ENCODE assay signal across 10 mouse cellular contexts in the genomic region with DNA sequence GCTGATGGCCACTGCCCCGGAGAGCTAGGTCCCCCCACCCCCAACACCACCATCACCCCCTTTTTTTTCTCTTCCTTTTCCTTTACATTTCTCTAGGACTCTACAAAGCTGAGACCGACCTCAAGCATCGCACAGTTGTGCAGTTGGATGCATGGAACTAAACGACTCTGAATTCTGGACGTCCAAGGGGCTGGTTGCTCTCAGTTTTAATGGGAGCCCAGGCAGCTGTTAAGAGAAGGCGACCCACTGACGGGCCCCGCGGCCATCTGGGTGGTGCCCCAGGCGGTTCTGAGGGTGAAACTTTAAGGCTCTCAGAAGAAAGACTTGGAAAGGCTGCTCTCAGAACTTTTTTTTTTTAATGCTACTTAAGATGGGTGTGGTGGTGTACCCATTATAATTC. TPM values are rescaled to one million over a fixed set of nuclear protein-coding genes. Genes with fewer than 3 reads are reported as not detected.
DNase-seq lines count a peak whose midpoint lies in the region; ATAC-seq and TF ChIP-seq lines count a peak whose summit lies in the region.
"Had no signal": no experiment of that assay in that cellular context is flagged by ENCODE, and none has a peak within 500 bp of the region (broad histone marks: within the 10 kb centered on the region; RNA-seq: fewer than 3 reads in every experiment).

No protein-coding gene starts in this region.

- H3K4me1 ChIP-seq in heart, embryonic 15.5 days (replicated peaks): peaks cover 35% of the 10 kb centered on the region
- peaks cover 15% of the 10 kb centered on the region for H3K4me1 ChIP-seq in embryonic facial prominence, embryonic 12.5 days
- no peaks in the 10 kb centered on the region; the same call in 1 of the 2 replicates for H3K4me1 ChIP-seq in intestine, embryonic 16.5 days (ENCODE audit: control insufficient read depth, insufficient read depth, low read length)

- H3K4me3 ChIP-seq in heart, embryonic 15.5 days: peak overlapping the region; percentile 61
- H3K4me3 ChIP-seq in embryonic facial prominence, embryonic 12.5 days: peak overlapping the region; percentile 59
- peak overlapping the region; percentile 69 for H3K4me3 ChIP-seq in intestine, embryonic 16.5 days (ENCODE audit: low read length)
- no peak overlapping the region for H3K4me3 ChIP-seq in myocyte

- H3K4me2 ChIP-seq in heart, embryonic 15.5 days: peak overlapping the region; percentile 98
- peak overlapping the region; percentile 90 for H3K4me2 ChIP-seq in embryonic facial prominence, embryonic 12.5 days (replicated peaks)
- peak overlapping the region; percentile 83 for H3K4me2 ChIP-seq in intestine, embryonic 16.5 days (ENCODE audit: low read depth, low read length)
- H3K4me2 ChIP-seq in myocyte (ENCODE audit: low read depth): peak overlapping the region; percentile 18

- TF ChIP-seq POLR2A in myocyte (IDR thresholded peaks at IDR 0.05; ENCODE audit: insufficient read length, low read depth): no peak

- no peak overlapping the region for H3ac ChIP-seq in myocyte (ENCODE audit: control insufficient read depth, insufficient read length)

- H3K9ac ChIP-seq in heart, embryonic 15.5 days: no peak overlapping the region
- H3K9ac ChIP-seq in embryonic facial prominence, embryonic 12.5 days: no peak overlapping the region
- peak overlapping the region; percentile 90 for H3K9ac ChIP-seq in intestine, embryonic 16.5 days (ENCODE audit: low read depth, low read length)

- 3% methylated on average over 10 of the region's 10 CpGs for WGBS in heart, embryonic 15.5 days
- WGBS in embryonic facial prominence, embryonic 12.5 days: 2% methylated on average over 10 of the region's 10 CpGs
- under 1% methylated on average over 10 of the region's 10 CpGs for WGBS in intestine, embryonic 16.5 days

- no peak for DNase-seq in heart, postnatal 25 days (ENCODE audit: low spot score)
- no peak for DNase-seq in left cerebral cortex, adult 11 months (ENCODE audit: low spot score)
- no peak for DNase-seq in left cerebral cortex, postnatal 4 days
- DNase-seq in gastrocnemius, postnatal 14 days: no peak

- intact Hi-C loops in heart, postnatal 25 days (cut with DNase I): no loop called here
- intact Hi-C loops in left cerebral cortex, postnatal 4 days (cut with DNase I): no loop called here
- intact Hi-C loops in gastrocnemius, postnatal 14 days (cut with DNase I; ENCODE audit: low total_unique reads): no loop called here

- H3K36me3 ChIP-seq in heart, embryonic 15.5 days: no peaks in the 10 kb centered on the region
- no peaks in the 10 kb centered on the region for H3K36me3 ChIP-seq in embryonic facial prominence, embryonic 12.5 days
- H3K36me3 ChIP-seq in intestine, embryonic 16.5 days (ENCODE audit: control insufficient read depth, insufficient read depth, low read length): no peaks in the 10 kb centered on the region
- no peaks in the 10 kb centered on the region for H3K36me3 ChIP-seq in myocyte (ENCODE audit: control insufficient read depth, insufficient read depth)

- H3K27ac ChIP-seq in heart, embryonic 15.5 days: no peak overlapping the region
- no peak overlapping the region for H3K27ac ChIP-seq in embryonic facial prominence, embryonic 12.5 days
- peak overlapping the region; percentile 98 for H3K27ac ChIP-seq in intestine, embryonic 16.5 days (ENCODE audit: low read length)

- H3K79me2 ChIP-seq in myocyte (ENCODE audit: control insufficient read depth, insufficient read depth): no peaks in the 10 kb centered on the region

- H3K9me3 ChIP-seq in heart, embryonic 15.5 days (replicated peaks): no peaks in the 10 kb centered on the region
- no peaks in the 10 kb centered on the region for H3K9me3 ChIP-seq in embryonic facial prominence, embryonic 12.5 days
- no peaks in the 10 kb centered on the region for H3K9me3 ChIP-seq in intestine, embryonic 16.5 days (ENCODE audit: control insufficient read depth, low read length)

- ATAC-seq in heart, embryonic 15.5 days (replicated peaks; ENCODE audit: insufficient number of reproducible peaks, insufficient read depth, low FRiP score, low read depth): no peak
- no peak for ATAC-seq in embryonic facial prominence, embryonic 12.5 days (ENCODE audit: insufficient number of reproducible peaks, insufficient read depth, low FRiP score, low TSS enrichment)
- peak; percentile 29 for ATAC-seq in intestine, embryonic 16.5 days

- peaks cover 64% of the 10 kb centered on the region for H3K27me3 ChIP-seq in heart, embryonic 15.5 days
- H3K27me3 ChIP-seq in embryonic facial prominence, embryonic 12.5 days: peaks cover 18% of the 10 kb centered on the region
- peaks cover 35% of the 10 kb centered on the region for H3K27me3 ChIP-seq in intestine, embryonic 16.5 days (replicated peaks; ENCODE audit: control insufficient read depth, insufficient read depth, low read length)
- peaks cover 48% of the 10 kb centered on the region for H3K27me3 ChIP-seq in myocyte (ENCODE audit: control insufficient read depth, insufficient read depth, insufficient read length)

TF ChIP-seq in myocyte, 11 proteins besides CTCF, POLR2A, EP300 and RAD21:
- TF ChIP-seq TCF12 (IDR thresholded peaks at IDR 0.05; ENCODE audit: insufficient read depth, poor library complexity, severe bottlenecking): no peak
- TF ChIP-seq TCF3 (IDR thresholded peaks at IDR 0.05; ENCODE audit: insufficient read length, low read depth): no peak
- no peak for TF ChIP-seq MYOG (IDR thresholded peaks at IDR 0.05; ENCODE audit: control insufficient read depth in 1 of 3, insufficient read depth in 1 of 3, insufficient read length in 2 of 3, low read depth in 2 of 3)
- no peak for TF ChIP-seq SRF (IDR thresholded peaks at IDR 0.05; ENCODE audit: control insufficient read depth, insufficient read length, low read depth)
- no peak for TF ChIP-seq MAX (IDR thresholded peaks at IDR 0.05; ENCODE audit: low read depth)
- TF ChIP-seq E2F4 (IDR thresholded peaks at IDR 0.05; ENCODE audit: insufficient read depth): no peak
- no peak for TF ChIP-seq CEBPB (IDR thresholded peaks at IDR 0.05; ENCODE audit: insufficient read depth, poor library complexity, severe bottlenecking)
- no peak for TF ChIP-seq REST (IDR thresholded peaks at IDR 0.05; ENCODE audit: insufficient read depth, insufficient read length)
- no peak for TF ChIP-seq USF1 (IDR thresholded peaks at IDR 0.05; ENCODE audit: low read depth)
- no peak for TF ChIP-seq MYOD1 (IDR thresholded peaks at IDR 0.05; ENCODE audit: control insufficient read depth in 1 of 3, insufficient read length in 2 of 3, low read depth in 2 of 3)
- TF ChIP-seq POLR2AphosphoS2 (IDR thresholded peaks at IDR 0.05; ENCODE audit: insufficient read length, low read depth): no peak

RNA-seq across cellular contexts. Expression of gene Trim71, which starts 0.5 kb away (rescaled TPM):
- 0.05 and 0.10 TPM in 2 replicates for polyA plus RNA-seq in heart, embryonic 15.5 days (2015; fragmentation: Nextera tagmentation; extraction: Ambion mirVana)
- total RNA-seq in heart, postnatal 25 days (2021): not detected
- 0.95 and 1.1 TPM in 2 replicates for polyA plus RNA-seq in embryonic facial prominence, embryonic 12.5 days (2016; fragmentation: Nextera tagmentation; extraction: Ambion mirVana)
- polyA plus RNA-seq in intestine, embryonic 16.5 days (2015; fragmentation: Nextera tagmentation; extraction: Ambion mirVana): 3.8 and 4.0 TPM in 2 replicates
- 0.01 TPM for polyA plus RNA-seq in myocyte (2012; fragmentation: generic; extraction: Trizol)
- under 1 TPM; 0.06 to 0.14 TPM for total RNA-seq in left cerebral cortex, postnatal 4 days (2021)
- total RNA-seq in gastrocnemius, postnatal 14 days (2021): not detected
- total RNA-seq: gastrocnemius, adult 18-20 months had no signal

RNA-seq across cellular contexts. Expression of gene C130032M10Rik, which starts 49.2 kb away (rescaled TPM):
- polyA plus RNA-seq in heart, embryonic 15.5 days (2015; fragmentation: Nextera tagmentation; extraction: Ambion mirVana): 1.3 and 1.7 TPM in 2 replicates
- not detected for total RNA-seq in heart, postnatal 25 days (2021)
- polyA plus RNA-seq in embryonic facial prominence, embryonic 12.5 days (2016; fragmentation: Nextera tagmentation; extraction: Ambion mirVana): 0.43 and 0.60 TPM in 2 replicates
- polyA plus RNA-seq in intestine, embryonic 16.5 days (2015; fragmentation: Nextera tagmentation; extraction: Ambion mirVana): 0.32 TPM in 1 of 2 replicates, not detected in the other
- 0.06 TPM for polyA plus RNA-seq in myocyte (2012; fragmentation: generic; extraction: Trizol)
- total RNA-seq in left cerebral cortex, postnatal 4 days (2021): not detected
- not detected for total RNA-seq in gastrocnemius, postnatal 14 days (2021)
- total RNA-seq: gastrocnemius, adult 18-20 months had no signal
- polyA plus RNA-seq: brain, embryonic 14.5 days had no signal

RNA-seq across cellular contexts. Expression of gene Ccr4, which starts 60.0 kb away (rescaled TPM):
- polyA plus RNA-seq in heart, embryonic 15.5 days (2015; fragmentation: Nextera tagmentation; extraction: Ambion mirVana): 0.57 TPM in 1 of 2 replicates, not detected in the other
- not detected for total RNA-seq in heart, postnatal 25 days (2021)
- not detected in 2 replicates for polyA plus RNA-seq in embryonic facial prominence, embryonic 12.5 days (2016; fragmentation: Nextera tagmentation; extraction: Ambion mirVana)
- polyA plus RNA-seq in intestine, embryonic 16.5 days (2015; fragmentation: Nextera tagmentation; extraction: Ambion mirVana): 1.9 and 2.5 TPM in 2 replicates
- polyA plus RNA-seq in myocyte (2012; fragmentation: generic; extraction: Trizol): not detected
- total RNA-seq in left cerebral cortex, postnatal 4 days (2021): not detected
- total RNA-seq in gastrocnemius, postnatal 14 days (2021): not detected
- total RNA-seq: gastrocnemius, adult 18-20 months had no signal
- polyA plus RNA-seq: brain, embryonic 14.5 days had no signal

Comparison
In these comparisons a context has a peak if more than half of its experiments do, and no peak if none do; other contexts are left out.
1. H3K4me2 ChIP-seq: peak in every context shown above with its lines; median percentile 98 in heart, embryonic 15.5 days; 90 in embryonic facial prominence, embryonic 12.5 days; 83 in intestine, embryonic 16.5 days; 18 in myocyte.